ENCODE assay signal across 9 mouse cellular contexts in the genomic region with DNA sequence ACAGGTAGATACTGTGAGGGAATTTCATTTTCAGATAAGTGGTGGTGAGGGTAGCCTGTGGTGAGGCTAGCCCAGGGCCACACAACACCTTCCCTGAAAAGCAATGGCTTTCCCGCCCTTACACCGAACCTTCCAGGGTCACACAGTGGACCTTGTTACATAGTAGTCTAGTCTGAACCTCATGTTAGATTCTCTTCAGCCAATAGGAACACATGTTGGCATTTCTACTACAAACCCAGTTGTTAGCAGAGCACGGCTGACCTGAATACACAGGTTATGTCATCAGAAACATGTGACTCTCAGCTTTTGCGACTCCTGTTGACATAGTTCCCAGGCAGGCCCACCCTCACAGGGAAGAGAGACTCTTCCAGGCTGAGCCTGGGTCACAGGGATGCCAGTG. TPM values are rescaled to one million over a fixed set of nuclear protein-coding genes. Genes with fewer than 3 reads are reported as not detected.
DNase-seq lines count a peak whose midpoint lies in the region; ATAC-seq lines count a peak whose summit lies in the region.
"Had no signal": no experiment of that assay in that cellular context is flagged by ENCODE, and none has a peak within 500 bp of the region (broad histone marks: within the 10 kb centered on the region; RNA-seq: fewer than 3 reads in every experiment).

No protein-coding gene starts in this region.

- ATAC-seq in hindbrain, embryonic 11.5 days (ENCODE audit: low FRiP score), result no peak
- 0 out of 2 replicates have a peak, but pooled peaks have one; percentile 18 for ATAC-seq in limb, embryonic 15.5 days (ENCODE audit: insufficient number of reproducible peaks, low FRiP score, low TSS enrichment, low read depth)

- peaks cover 5% of the 10 kb centered on the region; the same call in 1 of the 2 replicates for H3K9me3 ChIP-seq in hindbrain, embryonic 10.5 days
- no peaks in the 10 kb centered on the region for H3K9me3 ChIP-seq in hindbrain, embryonic 11.5 days (ENCODE audit: control insufficient read depth, low read length)
- no peaks in the 10 kb centered on the region for H3K9me3 ChIP-seq in limb, embryonic 15.5 days

- 85% methylated on average over 4 of the region's 4 CpGs for WGBS in hindbrain, embryonic 10.5 days
- WGBS in hindbrain, embryonic 11.5 days, result 84% methylated on average over 4 of the region's 4 CpGs
- 77% methylated on average over 4 of the region's 4 CpGs for WGBS in limb, embryonic 15.5 days

- no peak for DNase-seq in hindbrain, embryonic 10.5 days (ENCODE audit: low spot score)
- DNase-seq in hindbrain, embryonic 11.5 days (ENCODE audit: low spot score), result no peak
- peak; percentile 37 for DNase-seq in testis, postnatal 10 days (ENCODE audit: low spot score)
- DNase-seq in testis, postnatal 14 days (ENCODE audit: low spot score), result no peak
- DNase-seq in yolk sac, embryonic 10.5 days (ENCODE audit: low spot score), result peak; percentile 28
- no peak for DNase-seq in embryo, embryonic 10 days (ENCODE audit: low spot score)
- DNase-seq in layer of hippocampus, postnatal 36 days, result no peak

- H3K9ac ChIP-seq in hindbrain, embryonic 11.5 days (ENCODE audit: low read depth, low read length), result no peak overlapping the region
- no peak overlapping the region for H3K9ac ChIP-seq in limb, embryonic 15.5 days

- 0 out of 2 replicates have a peak overlapping the region, but pooled peaks have one; percentile 19 for H3K27ac ChIP-seq in hindbrain, embryonic 10.5 days
- no peak overlapping the region for H3K27ac ChIP-seq in hindbrain, embryonic 11.5 days (ENCODE audit: low read depth, low read length)
- H3K27ac ChIP-seq in limb, embryonic 15.5 days, result 0 out of 2 replicates have a peak overlapping the region, but pooled peaks have one; percentile 81
- H3K27ac ChIP-seq: left cerebral cortex, adult 2 months had no signal

- no peak overlapping the region for H3K4me2 ChIP-seq in hindbrain, embryonic 11.5 days (replicated peaks; ENCODE audit: low read depth, low read length)
- no peak overlapping the region for H3K4me2 ChIP-seq in limb, embryonic 15.5 days

- H3K27me3 ChIP-seq in hindbrain, embryonic 10.5 days (ENCODE audit: insufficient read depth, poor library complexity, severe bottlenecking), result no peaks in the 10 kb centered on the region
- H3K27me3 ChIP-seq in hindbrain, embryonic 11.5 days (ENCODE audit: control insufficient read depth, insufficient read depth, low read length), result no peaks in the 10 kb centered on the region
- no peaks in the 10 kb centered on the region for H3K27me3 ChIP-seq in limb, embryonic 15.5 days

- peaks cover 13% of the 10 kb centered on the region for H3K4me1 ChIP-seq in hindbrain, embryonic 10.5 days (replicated peaks)
- no peaks in the 10 kb centered on the region; the same call in 1 of the 2 replicates for H3K4me1 ChIP-seq in hindbrain, embryonic 11.5 days (replicated peaks; ENCODE audit: control insufficient read depth, insufficient read depth, low read length)
- peaks cover 40% of the 10 kb centered on the region for H3K4me1 ChIP-seq in limb, embryonic 15.5 days

- no peak overlapping the region for H3K4me3 ChIP-seq in hindbrain, embryonic 10.5 days
- H3K4me3 ChIP-seq in hindbrain, embryonic 11.5 days (ENCODE audit: low read depth, low read length), result no peak overlapping the region
- no peak overlapping the region for H3K4me3 ChIP-seq in limb, embryonic 15.5 days
- H3K4me3 ChIP-seq: left cerebral cortex, adult 2 months had no signal

- peaks cover 33% of the 10 kb centered on the region for H3K36me3 ChIP-seq in hindbrain, embryonic 10.5 days
- H3K36me3 ChIP-seq in hindbrain, embryonic 11.5 days (ENCODE audit: control insufficient read depth, insufficient read depth, low read length), result no peaks in the 10 kb centered on the region
- 0 out of 2 replicates have a peak, but pooled peaks cover 4% of the 10 kb centered on the region for H3K36me3 ChIP-seq in limb, embryonic 15.5 days

RNA-seq across cellular contexts. Expression of a gene that starts 33.9 kb away (rescaled TPM):
- polyA plus RNA-seq in hindbrain, embryonic 10.5 days (2016; fragmentation: Nextera tagmentation; extraction: Ambion mirVana), result 26.5 and 32.7 TPM in 2 replicates
- polyA plus RNA-seq in hindbrain, embryonic 11.5 days (2014; fragmentation: Nextera tagmentation; extraction: Ambion mirVana), result 34.9 and 36.7 TPM in 2 replicates
- 26.2 and 32.5 TPM in 2 replicates for polyA plus RNA-seq in limb, embryonic 15.5 days (2015; fragmentation: Nextera tagmentation; extraction: Ambion mirVana)
- 1 to 10 TPM; 2.7 to 2.9 TPM for total RNA-seq in layer of hippocampus, postnatal 36 days (2021)

Comparison
In these comparisons a context has a peak if more than half of its experiments do, and no peak if none do; other contexts are left out.
1. DNase-seq: peak in testis, postnatal 10 days (single experiment) and yolk sac, embryonic 10.5 days (single experiment); none in hindbrain, embryonic 10.5 days (single experiment), hindbrain, embryonic 11.5 days (single experiment), testis, postnatal 14 days (single experiment), embryo, embryonic 10 days (single experiment) and layer of hippocampus, postnatal 36 days (0 of 2).